Mouse (Mus musculus) CD4-positive, CD25-positive, alpha-beta regulatory T cell, adult 2 months (primary cell): ENCODE results near the gene Ubox5.
A peak's percentile ranks its signal among the peaks of the same experiment; 100 is the strongest.

Experiments used
- DNase-seq: peaks from one replicate; pipeline ENCODE4 v3.0.0-alpha.2; 2012; ENCODE audit warnings: low read depth, low spot score

Gene Ubox5

DNA sequence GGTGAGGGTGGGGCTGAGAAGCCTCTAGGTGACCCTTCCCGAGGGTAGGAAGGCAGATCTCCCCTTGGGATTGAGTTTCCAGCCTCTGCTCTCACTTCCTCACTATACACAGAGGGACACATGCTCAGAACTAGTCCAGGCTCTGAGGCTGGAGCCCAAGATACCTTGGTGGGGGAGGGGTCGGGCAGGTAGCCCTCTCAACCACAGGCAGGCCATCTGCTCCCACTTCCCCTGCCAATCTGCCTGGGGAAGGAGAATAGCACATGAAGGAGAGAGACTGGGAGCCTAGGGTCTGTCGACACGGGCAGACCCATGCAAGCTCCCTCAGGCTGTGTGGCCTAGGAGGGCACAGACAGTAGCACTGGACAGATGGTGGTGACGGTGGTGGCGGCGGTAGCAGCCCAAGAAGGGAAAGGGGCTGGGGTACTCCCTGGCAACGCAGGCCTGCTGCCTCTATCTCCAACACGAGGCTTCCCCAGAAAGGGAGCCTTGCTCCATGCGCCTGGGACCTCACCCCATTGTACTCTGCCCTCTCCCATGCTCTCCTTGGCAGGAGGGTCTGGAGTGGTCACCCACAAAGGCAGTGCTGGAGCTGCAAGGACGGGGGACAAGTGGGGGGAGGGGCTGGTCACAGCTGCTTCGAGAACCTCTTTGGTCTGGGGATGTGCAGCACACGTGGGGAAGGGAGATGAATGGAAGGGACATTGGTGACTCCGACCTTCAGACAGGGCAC lies 4.3 kb upstream of the Ubox5 start:
- DNase-seq = peak; percentile 13

DNA sequence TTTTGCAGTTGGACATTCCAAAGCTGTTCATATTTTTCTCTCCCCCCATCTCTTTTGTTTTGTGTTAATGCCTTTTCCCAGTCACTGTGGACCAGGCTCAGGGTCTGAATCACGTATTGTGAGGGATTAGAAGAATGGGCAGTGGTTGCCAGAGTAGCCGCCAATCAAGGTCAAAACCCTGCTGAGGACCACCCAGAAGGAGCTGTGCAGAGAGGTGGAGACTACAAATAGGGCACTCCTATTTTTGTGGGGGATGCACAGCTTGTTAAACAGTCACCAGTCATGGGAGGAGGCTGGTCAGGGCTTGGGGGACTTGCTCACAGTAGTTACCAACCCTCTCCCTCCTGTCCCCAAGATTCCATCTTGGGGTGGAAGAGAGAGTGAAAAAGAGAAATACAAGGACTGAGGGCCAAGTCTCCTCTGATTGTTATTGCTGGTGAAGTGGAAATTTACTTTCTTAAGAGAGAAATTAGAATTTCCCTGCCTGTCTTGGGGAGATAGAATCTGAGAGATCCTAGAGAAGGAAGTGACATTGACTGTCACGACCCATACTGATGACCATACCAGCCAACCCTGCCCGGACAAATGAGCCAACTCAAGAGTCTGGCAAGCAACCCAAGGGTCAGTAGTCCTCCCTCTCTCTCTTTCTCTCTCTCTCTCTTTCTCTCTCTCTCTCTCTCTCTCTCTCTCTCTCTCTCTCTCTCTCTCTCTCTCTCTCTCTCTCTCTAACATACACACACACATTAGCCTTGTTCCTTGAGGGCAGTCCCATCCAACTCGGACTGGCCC lies 3.2 kb upstream of the Ubox5 start:
- no peak for DNase-seq

DNA sequence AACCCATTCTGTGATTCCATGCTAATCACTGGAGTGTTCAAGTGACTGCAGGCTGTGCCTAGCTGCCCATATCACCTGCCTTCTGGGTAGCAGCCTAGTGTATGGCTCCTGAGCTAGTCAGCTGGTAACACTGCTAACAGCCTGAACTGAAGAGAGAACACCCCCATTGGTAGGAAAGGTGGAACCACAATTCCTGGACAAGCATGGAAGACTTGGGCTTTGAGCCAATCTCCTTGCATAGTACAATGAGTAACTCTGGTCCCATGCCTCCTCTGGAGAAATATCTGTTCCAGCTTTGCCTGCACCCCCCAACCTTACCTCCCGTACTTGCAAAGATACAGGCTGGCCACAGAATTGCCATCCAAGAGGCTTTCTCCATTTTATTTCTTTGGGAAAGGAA lies 2.6 kb upstream of the Ubox5 start:
- DNase-seq = no peak

DNA sequence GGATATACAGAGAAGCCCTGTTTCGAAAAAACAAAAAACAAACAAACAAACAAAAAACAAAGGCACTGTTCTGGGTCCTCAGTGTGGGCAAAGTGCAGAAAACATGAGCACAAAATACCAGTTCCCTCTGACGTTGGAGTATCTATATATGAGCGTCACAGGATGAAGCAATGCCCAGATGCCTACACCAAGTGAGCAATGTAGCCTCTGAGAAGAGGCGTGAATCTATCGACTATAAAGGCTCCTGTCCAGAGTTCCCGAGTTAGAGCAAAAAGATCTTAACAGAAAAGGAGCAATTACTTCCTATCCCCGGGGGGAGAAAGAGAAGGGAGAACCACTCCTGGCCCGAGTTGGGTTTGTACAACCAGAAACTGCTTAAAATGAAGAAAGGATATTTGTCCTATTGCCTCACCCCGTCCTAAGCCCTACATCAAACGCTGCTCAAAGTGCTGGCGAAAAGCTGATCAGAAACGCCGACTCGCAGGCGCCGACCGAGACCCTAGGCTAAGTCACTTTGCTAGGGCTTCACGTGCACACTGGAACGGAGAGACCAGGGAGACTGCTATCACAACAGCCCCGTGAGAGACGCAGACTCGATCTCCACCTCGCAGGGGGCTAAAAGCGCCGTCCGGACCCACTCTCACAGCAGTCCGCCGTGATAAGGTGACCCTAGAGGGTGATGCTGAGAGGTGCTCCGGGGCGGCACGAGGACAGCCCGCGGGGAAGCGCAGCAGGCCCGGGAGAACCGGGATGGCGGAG lies 579 bp downstream of the Ubox5 start:
- peak; percentile 45 for DNase-seq

DNA sequence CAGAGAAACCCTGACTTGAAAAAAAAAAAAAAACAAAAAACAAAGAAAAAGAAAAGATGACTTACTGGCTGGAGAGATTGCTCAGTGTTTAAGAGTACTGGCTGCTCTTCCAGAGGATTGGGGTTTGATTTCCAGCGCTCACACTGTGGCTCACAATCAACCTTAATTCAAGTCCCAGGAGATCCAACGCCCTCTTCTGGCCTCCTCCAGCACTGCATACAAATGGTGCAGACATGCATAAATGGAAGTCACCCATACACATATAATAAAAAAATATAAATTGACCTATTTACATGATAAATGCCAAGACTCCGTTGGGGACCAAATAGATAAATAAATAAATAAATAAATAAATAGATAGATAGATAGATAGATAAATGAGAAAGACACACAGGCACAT lies 1.4 kb downstream of the Ubox5 start:
- peak; percentile 55 for DNase-seq

- DNase-seq = no peak
Measured at GRCm38 (mm10) chr2:130618972-130619371, 10.9 kb downstream of the Ubox5 start.

- peak; percentile 14 for DNase-seq
Measured at GRCm38 (mm10) chr2:130613091-130613490, 16.7 kb downstream of the Ubox5 start.

GRCm38 (mm10) chr2:130602195-130602594 lies 27.6 kb downstream of the Ubox5 start:
- DNase-seq = no peak

DNA sequence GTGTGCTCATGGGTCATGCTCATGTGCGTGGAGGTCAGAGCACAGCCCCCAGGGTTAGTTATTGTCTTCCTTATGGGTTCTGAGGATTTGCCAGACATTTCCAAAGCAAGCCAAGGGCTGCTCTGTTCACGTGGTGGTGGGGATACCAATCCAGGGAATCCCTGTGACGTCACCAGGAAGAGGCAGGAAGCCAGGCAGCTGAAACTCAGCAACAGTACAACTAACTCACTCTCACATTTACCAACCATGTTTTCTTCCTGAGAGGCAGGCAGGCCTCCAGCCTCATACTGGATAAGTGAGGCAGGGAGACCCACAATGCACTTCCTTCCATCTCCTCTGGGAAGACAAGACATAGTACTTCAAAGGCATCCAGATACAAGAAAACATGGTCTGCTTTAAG lies 31.4 kb downstream of the Ubox5 start:
- no peak for DNase-seq

DNA sequence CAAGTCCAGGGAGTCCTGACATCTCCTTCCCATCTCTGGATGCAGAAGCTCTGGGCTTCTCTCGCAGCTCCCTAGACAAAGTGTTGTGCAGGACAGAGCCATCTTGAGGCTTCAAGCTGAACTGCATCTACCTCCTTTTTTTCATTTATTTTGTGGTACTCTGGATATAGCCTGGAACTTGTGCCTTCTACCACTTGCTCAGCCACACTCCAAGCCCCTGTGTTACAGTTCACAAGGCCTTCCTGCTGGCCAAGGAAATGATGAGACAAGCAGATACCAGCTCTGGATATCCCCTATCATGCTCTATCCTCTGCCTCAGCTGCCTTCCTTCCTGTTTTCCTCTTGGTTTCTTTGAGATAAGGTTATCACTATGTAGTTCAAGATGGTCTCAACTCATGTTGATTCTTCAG lies 32.2 kb downstream of the Ubox5 start:
- DNase-seq = peak; percentile 39

DNA sequence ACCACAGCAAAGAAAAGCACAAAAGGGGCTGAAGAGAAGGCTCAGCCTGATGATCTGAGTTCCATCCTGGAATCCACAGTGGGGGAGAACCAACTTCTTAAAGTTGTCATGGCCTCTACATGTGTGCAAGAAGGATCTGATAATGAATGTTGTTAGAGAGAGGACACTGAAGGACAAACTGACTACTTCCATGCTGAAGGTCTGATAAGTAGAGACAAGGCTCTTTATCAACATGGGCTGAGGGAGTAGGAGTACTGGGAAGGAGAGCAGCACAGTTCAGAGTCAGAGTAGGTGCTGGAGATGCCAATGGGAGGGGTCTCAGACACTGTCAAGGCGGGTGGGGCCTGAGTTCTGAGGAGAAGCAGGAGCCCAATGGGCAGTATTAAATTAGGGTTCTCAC lies 34.2 kb downstream of the Ubox5 start:
- no peak for DNase-seq

GRCm38 (mm10) chr2:130591016-130591415 lies 38.8 kb downstream of the Ubox5 start:
- DNase-seq = no peak

GRCm38 (mm10) chr2:130589761-130590160 lies 40.1 kb downstream of the Ubox5 start:
- no peak for DNase-seq

DNA sequence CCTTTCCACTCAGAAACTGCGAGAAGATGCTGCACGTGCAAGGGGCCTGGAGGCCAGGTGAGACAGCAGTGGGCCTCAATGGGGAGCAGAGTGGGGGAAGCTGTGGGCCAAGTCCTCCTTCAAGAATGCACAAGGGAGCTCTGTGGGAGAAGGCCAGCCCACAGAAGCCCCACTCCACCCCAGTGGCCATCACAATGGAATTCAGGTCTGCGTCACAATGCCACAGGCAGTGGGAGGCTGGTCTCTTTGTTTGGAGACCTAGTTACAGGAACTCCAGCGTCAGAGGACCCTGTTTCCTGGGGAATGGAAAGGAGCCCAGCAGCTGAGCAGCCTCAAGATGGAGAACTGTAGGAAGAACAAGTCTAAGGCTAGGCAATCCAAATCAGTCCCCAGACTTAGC lies 40.7 kb downstream of the Ubox5 start:
- no peak for DNase-seq

GRCm38 (mm10) chr2:130588373-130588772 lies 41.5 kb downstream of the Ubox5 start:
- DNase-seq = no peak

GRCm38 (mm10) chr2:130586016-130586415 lies 43.8 kb downstream of the Ubox5 start:
- no peak for DNase-seq

GRCm38 (mm10) chr2:130583902-130584560 lies 45.8 kb downstream of the Ubox5 start:
- no peak for DNase-seq

GRCm38 (mm10) chr2:130582552-130582951 lies 47.3 kb downstream of the Ubox5 start, which contains the start of gene Avp:
Gene Avp, minus strand, starts transcription at chr2:130582554.
- no peak for DNase-seq

DNA sequence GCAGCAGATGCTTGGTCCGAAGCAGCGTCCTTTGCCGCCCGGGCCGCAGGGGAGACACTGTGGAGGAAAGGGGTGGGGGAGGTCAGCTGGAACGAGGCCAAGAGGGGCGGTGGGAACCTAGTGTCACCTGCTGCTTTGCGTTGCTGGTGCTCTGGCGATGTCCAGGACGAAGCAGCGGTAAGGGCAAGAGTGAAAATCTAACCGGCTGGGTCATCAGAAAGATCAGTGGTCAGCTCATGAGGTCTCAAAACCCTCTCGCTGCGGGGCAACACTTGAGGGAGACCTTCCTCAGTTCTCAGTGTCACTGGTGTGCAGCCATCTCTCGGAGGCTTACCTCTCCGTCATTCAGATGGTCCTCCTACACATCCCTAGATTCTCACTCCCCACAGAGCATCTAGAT lies 48.6 kb downstream of the Ubox5 start:
- no peak for DNase-seq

DNA sequence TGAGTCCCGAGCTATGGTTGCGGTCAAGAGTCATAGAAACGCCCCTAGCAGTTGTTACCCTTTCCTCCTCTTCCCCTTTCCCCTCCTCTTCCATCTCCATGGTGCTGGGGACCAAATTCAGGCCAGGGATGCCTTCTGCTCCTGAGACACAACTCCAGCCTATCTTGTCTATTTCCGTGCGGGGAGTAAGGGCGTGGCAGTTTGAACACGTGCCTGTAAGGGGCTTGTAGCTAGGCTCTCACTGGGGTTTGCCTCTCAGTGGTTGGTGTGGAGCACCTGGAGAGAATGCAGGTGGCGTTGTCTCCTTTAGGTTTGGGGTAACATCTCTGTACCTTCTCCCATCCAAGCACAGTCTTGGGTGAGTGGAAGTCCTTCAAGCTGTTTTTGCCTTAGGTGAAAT lies 50.0 kb downstream of the Ubox5 start:
- DNase-seq = no peak

DNA sequence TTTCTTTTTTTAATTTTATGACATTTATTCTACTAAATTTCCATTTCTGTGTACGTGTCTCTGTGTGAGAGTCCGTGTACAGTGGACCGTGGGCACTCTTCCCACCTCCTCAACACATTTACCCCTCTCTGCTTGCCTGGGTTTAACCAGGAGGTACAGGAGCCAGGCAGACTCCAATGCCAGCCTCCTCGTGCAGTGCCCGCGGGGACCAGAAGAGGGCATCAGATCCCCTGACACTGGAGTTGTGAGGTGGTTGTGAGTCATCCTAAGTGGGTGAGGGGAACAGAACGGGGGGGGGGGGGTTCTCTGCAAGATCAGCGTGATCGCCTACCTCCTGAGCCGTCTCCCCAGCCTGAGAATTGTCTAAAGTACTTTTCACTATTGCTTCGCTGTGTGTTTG lies 51.7 kb downstream of the Ubox5 start:
- peak; percentile 80 for DNase-seq

- peak; percentile 74 for DNase-seq
Measured at GRCm38 (mm10) chr2:130577632-130578031, 52.2 kb downstream of the Ubox5 start.
